Mouse (Mus musculus): Measurements from ENCODE around the gene Igdcc4.

Igdcc4 gene

GRCm38 (mm10) chr9:65111698-65112097 lies 10.4 kb downstream of the Igdcc4 start:
- DNase-seq (ENCODE audit: low spot score), result no peak

GRCm38 (mm10) chr9:65113694-65114093 lies 12.4 kb downstream of the Igdcc4 start:
- DNase-seq (ENCODE audit: low spot score), result no peak

DNA sequence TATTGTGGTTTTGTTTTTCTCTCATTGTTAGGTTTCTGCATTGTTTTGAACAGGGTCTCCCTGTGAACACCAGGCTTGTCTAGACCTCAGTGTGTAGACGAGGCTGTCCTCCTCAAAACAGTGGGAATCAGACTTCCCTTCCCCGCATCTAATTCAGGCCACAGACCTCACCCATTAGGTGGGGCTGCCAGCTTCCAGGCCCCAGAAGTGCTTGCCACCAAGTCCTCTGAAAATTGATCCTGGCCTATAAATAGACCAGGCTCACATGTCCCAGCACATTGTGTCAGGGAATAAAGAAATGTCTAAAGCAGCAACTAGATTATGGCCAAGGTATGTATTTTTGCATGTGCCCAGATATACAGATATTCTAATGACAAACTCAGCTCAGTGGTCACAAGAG lies 14.6 kb downstream of the Igdcc4 start:
- DNase-seq (ENCODE audit: low spot score), result no peak

GRCm38 (mm10) chr9:65117516-65117915 lies 16.2 kb downstream of the Igdcc4 start:
- no peak for DNase-seq (ENCODE audit: low spot score)

DNA sequence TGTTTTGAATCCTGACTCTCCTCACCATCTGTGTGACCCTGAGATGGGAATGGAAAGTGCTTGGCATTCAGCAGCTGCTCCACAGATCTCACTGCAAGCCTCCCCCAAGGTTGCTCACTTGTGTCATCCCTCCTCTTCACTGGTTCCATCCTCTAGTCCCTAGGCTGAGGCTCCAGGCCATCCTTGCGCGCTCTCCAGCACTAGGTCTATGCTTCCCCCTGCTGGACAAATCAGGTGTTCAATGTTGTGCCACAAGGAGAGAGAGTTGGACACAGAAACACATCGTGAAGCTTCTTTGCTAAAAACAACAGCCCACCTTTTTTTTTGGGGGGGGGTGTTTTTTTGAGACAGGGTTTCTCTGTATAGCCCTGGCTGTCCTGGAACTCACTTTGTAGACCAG lies 19.6 kb downstream of the Igdcc4 start:
- DNase-seq (ENCODE audit: low spot score), result peak; percentile 67

GRCm38 (mm10) chr9:65122545-65122944 lies 21.3 kb downstream of the Igdcc4 start:
- no peak for DNase-seq (ENCODE audit: low spot score)

DNA sequence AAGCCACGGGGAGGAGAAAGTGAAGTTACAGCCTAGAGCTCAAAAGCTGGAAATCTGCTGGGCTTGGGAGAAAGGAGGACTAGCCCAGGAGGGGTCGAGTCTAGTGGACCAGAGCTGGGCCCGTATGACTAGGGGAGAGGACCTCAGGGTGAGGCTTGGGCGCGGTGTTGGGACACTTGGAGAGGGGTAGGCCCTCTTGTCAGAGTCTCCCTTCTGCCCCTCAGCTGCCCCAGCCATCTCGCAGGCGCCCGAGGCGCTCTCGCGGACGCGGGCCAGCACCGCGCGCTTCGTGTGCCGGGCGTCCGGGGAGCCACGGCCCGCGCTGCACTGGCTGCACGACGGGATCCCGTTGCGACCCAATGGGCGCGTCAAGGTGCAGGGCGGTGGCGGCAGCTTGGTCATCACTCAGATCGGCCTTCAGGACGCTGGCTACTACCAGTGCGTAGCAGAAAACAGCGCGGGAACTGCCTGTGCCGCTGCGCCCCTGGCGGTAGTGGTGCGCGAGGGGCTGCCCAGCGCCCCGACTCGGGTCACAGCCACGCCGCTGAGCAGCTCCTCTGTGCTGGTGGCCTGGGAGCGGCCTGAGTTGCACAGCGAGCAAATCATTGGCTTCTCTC lies 22.4 kb downstream of the Igdcc4 start:
- no peak for DNase-seq (ENCODE audit: low spot score)

GRCm38 (mm10) chr9:65128123-65128815 lies 27.0 kb downstream of the Igdcc4 start:
- DNase-seq (ENCODE audit: low spot score), result no peak

- no peak for DNase-seq (ENCODE audit: low spot score)
Observed at GRCm38 (mm10) chr9:65131717-65132116, 30.4 kb downstream of the Igdcc4 start.

DNA sequence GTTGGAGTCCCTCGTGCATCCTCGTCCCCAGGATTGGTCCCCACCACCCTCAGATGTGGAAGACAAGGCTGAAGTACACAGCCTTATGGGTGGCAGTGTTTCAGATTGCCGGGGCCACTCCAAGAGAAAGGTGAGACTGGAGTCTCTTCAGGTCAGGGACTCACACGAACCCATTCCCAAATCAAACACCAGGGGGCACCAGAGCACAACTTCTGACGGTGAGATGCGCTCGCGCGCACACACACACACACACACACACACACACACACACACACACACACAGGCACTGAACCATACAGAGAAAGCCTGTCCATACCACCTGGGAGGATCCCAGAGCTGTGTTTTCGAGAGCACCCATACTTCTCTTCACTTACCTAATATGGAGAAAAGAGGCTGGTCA lies 32.5 kb downstream of the Igdcc4 start:
- peak; percentile 69 for DNase-seq (ENCODE audit: low spot score)

- DNase-seq (ENCODE audit: low spot score), result no peak
Observed at GRCm38 (mm10) chr9:65135126-65135525, 33.8 kb downstream of the Igdcc4 start.

DNA sequence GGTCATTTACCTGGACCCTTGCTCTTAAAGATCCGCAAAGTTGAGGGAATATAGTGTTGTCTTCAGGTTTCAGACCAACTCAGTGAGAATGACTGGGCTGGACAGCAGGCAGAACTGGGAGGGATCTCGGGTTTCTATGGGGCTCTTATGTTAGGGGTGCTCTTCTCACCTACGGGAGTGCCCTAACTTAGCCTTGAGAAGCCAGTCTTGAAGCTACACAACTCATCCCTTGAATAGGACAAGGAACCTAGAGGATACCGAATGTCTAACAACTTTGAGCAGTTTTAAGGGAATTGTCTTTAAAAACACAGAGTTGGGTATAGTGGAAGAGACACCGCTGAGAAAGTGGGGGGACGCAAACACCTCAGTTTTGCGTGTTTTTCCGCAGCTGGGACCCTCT lies 39.2 kb downstream of the Igdcc4 start:
- DNase-seq (ENCODE audit: low spot score), result no peak

GRCm38 (mm10) chr9:65140936-65141305 lies 39.6 kb downstream of the Igdcc4 start, which contains the start of gene Igdcc3:
Gene Igdcc3, plus strand, starts transcription at chr9:65141189.
- DNase-seq (ENCODE audit: low spot score), result peak; percentile 58

DNA sequence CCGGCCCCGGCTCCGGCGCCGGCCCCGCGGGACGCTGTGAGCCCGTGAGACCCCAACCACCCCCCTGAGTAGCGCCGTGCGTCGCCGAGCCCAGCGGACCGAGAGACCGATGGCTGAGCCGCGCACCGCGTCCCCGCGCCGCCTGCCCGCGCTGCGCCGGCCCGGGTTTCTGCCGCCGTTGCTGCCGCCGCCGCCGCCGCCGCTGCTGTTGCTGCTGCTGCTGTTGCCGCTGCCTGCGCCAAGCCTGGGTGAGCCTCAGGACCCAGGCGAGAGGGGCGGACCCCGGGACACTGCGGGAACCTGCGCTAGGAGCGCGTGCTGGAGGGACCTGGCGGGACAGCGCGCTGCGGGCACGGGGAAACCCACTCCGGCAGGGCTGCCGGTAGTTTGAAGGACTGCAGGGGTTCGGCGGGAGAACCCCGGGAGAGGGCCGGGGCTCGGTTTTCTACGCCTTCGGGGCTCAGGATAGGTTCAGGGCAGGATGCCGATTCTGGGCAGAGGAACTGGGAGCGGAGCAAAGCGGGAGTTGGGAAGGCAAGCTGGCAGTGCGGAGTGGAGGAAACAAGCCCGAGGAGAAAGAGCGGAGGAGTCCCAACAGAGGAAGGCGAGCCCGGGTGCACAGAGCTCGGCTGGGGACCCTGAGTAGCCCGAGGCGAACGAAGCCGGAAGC lies 40.2 kb downstream of the Igdcc4 start:
- DNase-seq (ENCODE audit: low spot score), result peak; percentile 61

GRCm38 (mm10) chr9:65141976-65142318 lies 40.7 kb downstream of the Igdcc4 start:
- peak; percentile 55 for DNase-seq (ENCODE audit: low spot score)

DNA sequence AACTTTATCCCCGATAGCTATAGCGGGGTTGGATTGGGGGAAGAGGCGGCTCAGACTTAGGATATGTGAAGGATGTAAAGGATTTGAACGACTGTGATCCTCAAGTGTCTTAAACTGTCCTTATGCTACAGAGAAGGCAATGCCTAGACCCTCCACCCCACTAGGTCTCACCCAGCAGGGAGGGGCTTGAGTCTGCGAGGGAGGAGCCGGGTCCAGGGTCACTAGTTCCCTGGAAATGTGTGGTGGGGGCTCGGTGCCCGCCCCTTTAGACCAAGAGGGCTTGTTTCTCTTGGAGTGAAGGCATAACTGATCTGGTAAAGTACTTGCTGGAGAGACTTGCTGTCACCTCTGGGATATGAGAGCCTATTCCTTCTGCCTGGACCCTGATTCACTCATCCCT lies 41.1 kb downstream of the Igdcc4 start:
- no peak for DNase-seq (ENCODE audit: low spot score)

DNA sequence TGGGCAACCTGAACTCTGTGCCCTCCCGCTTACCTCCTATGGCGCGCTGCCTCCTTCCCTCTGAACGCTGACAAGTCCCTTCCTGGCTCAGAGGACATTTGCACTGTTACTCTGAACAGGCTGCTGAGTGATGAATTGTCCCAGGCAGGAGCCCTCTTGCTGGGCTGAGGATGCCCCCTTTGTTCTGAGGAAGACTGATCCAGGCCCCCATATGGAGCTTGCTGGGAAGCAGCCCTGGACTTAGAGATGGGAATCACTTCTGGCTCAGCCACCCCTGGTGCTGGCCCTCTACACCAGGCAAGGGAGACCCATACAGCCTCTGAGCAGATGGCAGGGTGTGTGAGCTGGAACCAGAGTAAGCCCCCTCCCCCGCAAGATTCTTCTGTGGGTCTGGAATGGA lies 44.7 kb downstream of the Igdcc4 start:
- no peak for DNase-seq (ENCODE audit: low spot score)

DNA sequence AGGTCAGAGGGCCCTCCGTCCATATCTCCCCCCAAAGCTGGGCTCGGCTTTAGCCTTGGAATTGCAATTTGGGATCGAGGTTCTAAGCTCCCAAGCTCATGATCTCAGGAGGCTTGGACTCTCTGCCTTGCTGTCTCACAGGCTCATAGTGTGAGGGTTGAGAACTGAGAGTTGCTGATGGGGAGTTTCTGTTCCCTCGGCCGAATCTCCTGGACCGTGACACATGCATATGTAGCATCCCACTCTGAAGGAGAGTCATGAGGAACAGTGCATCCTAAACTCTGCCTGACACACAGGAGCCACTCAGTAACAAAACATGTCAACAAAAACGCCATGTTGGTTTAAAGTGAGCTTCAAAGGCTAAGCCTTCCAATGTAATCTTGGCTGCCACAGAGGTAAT lies 47.2 kb downstream of the Igdcc4 start:
- no peak for DNase-seq (ENCODE audit: low spot score)

DNA sequence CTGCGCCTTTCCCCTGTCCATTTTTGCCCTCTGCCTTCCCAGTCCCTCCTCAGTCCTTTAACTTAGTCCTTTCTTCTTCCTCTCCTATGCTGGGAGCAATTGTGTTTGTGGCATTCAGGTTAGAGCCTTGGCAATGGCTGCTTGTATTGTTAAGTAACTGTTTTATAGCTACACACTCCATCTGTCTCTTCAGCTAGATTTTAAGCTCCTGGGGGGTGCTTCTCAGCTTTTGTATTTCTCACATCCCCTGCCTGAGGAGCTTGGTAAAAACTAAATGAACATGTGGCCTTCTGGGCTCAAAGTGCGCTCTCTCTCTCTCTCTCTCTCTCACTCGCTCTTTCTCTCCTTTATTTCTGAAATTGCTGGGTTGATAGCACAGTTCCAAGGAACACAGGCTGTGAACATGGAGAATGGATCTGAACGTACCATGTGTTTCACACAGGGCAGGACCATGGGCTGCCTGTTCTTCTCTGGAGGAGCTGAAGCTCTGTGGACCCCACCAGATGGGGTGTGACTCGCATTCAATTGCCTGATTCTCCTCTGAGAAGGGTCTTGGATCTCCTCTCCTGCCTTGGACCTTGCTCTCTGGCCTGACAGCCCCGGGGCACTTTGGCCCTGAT lies 51.5 kb downstream of the Igdcc4 start:
- DNase-seq (ENCODE audit: low spot score), result no peak

GRCm38 (mm10) chr9:65153331-65153711 lies 52.0 kb downstream of the Igdcc4 start:
- DNase-seq (ENCODE audit: low spot score), result no peak

- DNase-seq (ENCODE audit: low spot score), result peak; percentile 30
Observed at GRCm38 (mm10) chr9:65154692-65155455, 53.6 kb downstream of the Igdcc4 start.

- DNase-seq (ENCODE audit: low spot score), result no peak
Observed at GRCm38 (mm10) chr9:65156604-65157003, 55.3 kb downstream of the Igdcc4 start.
